Mouse (Mus musculus): ENCODE measurements around the gene Lasp1.

DNA sequence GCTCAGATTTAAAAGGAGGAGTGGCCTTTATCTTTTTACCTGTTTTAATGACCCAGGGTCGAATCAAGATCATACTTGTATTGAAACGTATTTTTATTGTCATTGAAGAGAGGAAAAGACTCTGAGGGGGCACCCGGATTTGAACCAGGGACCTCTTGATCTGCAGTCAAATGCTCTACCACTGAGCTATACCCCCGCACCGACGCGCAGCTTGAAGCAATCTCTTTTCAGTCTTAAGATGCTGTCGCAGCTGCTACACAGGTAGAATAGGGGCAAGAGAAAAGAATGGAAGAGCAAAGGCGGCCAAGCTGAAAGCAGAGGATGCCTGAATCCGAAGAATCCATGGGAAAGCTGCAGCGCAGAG, at the start of gene Lasp1:
- no peak for TF ChIP-seq POLR2A (IDR thresholded peaks at IDR 0.05; ENCODE audit: borderline replicate concordance, low read depth, low read length)
- TF ChIP-seq CTCF (IDR thresholded peaks at IDR 0.05; ENCODE audit: low read depth, low read length), result no peak

Measured in bone marrow macrophage, adult 2 months (primary cell).